Mouse (Mus musculus): Measurements from ENCODE around the gene Mlf1.

- no peak for TF ChIP-seq POLR2A (IDR thresholded peaks at IDR 0.05; ENCODE audit: low read depth, low read length)
- no peak for TF ChIP-seq CTCF (IDR thresholded peaks at IDR 0.05; ENCODE audit: extremely low read depth, insufficient read depth, insufficient read length, insufficient replicate concordance)
Measured at GRCm38 (mm10) chr3:67352763-67353149, 21.1 kb upstream of the Mlf1 start.
